Mouse (Mus musculus): Measurements from ENCODE around the gene Dnah5.

The Dnah5 gene

DNA sequence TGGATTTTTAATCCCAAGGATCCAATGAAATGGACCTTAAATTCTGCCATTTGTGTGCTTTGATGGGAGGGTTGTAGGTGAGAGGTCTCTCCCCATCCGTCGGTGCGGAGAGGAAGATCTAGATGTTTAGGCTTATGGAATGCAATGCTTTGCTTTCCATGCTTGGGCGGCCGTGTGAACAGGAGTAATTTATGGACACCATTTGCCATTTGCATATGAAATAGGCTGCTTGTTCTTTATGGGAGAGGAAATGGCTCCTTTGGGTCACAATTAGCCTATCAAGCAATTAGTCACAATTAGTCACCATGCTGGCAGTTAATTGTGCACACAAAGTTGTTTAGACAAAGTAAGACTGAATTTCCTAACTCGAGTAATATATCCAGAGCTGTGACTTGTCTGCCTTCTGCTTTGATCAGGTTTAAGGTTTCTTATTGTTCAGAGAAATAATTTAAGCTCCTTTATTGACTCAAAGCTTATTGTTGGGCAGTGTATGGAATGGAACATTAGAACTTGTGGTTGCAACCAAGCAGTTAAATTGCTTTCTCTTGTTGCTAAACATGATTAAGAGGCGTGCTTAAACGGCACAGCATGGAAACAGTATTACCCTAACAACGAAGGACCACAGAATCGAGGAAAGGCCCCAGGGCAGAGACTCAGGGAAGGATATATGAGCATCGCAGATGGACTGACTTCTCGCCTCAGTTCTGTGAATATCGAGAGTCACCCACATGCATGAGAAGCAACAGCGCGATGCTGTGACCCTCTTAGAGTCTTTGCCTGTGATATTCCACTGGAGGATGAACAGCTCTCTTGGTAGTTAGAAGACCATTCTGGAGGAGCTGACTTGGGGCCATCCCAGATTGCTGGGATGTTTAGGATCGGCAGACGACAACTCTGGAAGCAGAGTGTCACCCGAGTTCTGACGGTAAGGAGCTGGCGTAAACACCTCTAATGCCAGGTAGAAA lies at the start of gene Dnah5:
Dnah5 (plus strand) TSS at position 642 of the 965 bp plus-strand sequence.
- no peak for DNase-seq (ENCODE audit: low spot score in 2 of 2)

DNA sequence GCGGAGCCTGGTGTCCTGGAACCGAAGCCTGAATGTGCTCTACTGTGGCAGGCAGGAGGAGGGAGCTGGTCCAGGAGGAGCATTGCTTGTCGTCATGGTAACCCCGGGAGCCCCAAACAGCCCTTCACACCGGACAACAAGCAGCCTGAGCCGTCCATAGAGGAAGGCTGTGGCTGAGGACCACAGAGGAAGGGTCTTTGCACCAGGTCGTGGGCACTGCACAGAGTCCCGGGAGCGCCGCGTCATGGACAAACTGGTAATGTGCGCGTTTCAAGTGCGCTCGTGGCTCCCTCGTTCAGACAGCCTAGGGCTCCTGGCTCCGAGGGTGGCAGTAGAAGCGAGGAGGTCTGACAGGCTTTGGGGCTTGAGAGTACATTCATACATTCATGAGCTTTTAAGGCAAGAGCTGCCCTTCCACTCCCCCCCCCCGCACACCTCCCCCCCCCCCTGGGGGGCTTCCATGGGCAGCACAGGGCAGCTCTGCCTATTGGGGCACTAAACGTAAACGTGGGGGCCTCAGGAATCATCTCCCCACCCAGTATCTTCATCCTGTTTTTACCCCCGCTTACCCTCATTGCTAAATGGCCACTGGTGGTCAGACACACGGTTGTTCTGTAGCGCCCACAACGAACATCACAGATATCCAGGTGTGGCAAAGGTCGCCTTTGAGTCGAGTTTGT lies 48.6 kb upstream of the Dnah5 start:
- DNase-seq (ENCODE audit: low spot score in 2 of 2), result peak; percentile 58 to 71

DNA sequence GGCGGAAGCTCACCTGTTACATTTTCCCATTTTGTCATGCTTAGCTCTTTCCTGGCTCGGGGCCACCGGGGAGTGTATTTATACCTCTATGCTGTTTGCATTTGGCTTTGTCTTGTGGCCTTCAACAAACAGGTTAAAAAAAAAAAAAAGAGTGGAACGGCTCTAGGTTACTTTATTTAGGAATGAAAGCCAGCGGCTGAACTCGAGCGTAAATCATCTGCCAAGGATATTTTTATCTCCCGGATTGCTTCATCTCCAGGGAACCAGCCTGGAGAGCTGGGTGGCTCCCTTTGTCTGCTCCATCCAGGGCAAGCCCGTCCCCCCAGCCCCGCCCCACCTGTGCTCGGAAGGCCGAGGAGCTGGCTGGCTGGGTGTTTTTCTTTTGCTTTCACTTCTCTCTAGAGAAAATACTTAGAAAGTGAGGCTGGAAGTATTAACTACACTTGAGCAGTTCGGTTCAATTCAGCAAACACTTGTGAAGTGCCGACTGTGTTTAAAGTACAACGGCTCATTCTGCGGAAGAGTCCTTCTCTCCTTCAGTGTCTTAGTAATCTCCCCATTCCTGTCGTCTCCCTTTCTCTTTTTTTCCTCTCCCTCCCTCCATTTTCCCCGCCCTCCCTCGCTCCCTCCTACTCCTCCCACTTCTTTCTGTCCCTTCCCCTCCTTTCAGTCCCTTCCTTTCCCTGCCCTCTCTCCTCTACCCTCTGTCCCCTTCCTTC lies 44.6 kb upstream of the Dnah5 start:
- peak; percentile 38 to 57 for DNase-seq (ENCODE audit: low spot score in 2 of 2)

DNA sequence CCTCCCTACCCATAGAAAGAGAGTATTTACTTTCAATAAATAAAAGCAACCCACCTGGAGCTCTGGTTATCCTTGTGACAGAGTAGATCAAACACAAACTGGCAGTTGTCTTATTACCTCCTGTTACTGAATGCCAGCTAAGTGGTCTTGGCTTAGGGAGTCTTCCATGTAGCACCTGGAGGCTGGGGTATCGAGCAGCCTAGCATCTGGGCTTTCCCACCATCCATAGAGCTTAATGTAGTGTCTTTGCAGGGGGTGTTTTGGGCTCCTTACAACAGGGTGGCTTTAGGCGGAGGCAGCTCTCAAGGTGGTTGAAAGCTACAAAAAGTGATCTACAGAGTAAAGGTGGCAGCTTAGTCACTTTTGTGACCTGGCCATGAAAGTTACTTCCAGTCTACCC lies 41.3 kb upstream of the Dnah5 start:
- DNase-seq (ENCODE audit: low spot score in 2 of 2), result no peak

DNA sequence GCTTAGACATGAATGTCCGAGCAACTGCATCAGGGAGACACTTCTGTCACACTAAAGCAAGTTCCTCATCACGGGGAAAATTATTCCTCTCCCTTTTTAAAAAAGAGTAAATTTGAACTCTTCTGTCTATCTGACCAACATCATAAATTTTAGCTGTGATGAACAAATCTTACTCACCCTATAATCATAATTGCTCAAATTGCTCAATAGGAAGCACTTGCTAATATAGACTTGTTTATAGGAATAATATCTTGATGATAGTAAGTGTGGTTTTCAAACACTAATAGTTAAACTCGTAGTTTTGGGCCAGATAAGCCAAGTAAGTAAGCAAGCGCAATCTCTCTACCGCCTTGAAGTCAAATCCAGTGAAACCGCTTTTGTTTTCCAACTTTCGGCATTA lies 38.3 kb upstream of the Dnah5 start:
- DNase-seq (ENCODE audit: low spot score in 2 of 2), result no peak

DNA sequence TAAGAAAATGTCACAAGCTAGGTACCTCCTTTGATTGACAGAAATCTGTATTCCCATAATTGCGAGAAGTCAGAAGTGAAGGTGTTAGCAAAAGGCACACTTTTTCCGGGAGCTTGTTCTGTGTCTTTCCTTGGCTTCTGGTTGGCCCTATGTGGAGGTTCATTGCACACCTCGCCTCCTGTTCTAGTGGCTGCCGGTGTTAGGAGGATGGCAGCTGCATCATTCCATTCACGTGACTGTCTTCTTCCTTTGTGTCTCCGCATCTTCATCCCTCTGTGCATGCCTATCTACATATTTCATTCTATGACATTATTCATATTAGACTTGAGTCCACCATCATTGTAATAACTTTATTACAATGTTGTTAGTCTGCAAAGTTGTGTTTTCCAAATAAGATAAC lies 37.5 kb upstream of the Dnah5 start:
- DNase-seq (ENCODE audit: low spot score in 2 of 2), result no peak

DNA sequence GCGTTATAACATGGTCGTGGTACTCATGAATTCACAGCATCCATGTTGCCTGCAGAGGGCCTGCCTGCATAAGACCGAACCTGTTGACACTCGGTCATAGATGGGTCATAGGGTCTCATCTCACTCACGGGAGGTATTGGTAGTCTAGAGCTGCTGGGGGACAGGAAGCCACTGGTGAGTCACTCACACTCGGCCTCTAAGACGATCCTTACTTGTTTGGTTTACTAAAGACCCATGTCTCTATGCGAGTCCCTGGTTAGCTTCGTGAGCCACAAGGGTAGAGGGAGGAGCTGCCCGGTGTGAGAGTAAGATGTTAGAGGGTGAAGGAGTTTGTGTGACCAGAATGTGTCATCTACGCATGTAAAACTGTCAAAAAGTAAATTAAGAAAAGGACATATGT lies 24.6 kb upstream of the Dnah5 start:
- no peak for DNase-seq (ENCODE audit: low spot score in 2 of 2)

DNA sequence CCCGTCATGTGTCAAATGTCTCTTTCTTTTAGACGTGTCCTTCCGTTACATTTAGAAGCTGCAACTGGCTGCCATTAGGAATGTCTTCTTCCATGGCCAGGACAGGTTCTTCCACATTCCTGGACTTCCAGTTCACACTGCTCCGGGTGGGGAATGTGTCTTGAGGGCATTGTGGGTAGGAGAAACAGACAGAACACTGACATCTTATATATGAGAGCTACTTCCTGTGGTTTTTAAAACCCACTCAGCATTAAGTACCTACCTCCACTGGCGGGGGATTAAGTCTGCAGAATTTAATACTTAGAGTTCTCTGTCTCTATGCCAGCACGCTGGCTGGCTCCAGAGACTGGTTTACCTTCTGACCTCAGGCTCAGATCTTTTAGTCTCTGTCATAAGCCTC lies 24.0 kb upstream of the Dnah5 start:
- DNase-seq (ENCODE audit: low spot score in 2 of 2), result no peak

DNA sequence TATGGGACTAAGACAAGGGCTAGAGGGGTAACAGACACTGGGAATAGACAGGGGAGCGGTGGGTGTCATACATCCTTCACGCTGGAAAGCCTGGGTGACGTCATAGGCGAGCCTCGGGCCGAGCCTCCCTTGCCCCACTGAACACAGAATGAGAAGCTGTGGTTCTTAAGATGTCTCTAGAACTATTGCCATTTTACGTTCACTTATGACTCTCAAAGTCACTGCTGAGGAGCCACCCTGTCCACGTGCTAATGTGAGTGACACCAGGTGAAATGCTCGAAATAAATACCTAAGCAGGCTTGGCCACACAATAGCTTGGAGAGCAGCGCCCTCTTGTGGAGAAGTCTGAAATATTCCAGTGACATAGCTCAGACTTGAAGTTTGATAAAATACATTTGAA lies 21.7 kb upstream of the Dnah5 start:
- peak; percentile 88 to 90 for DNase-seq (ENCODE audit: low spot score in 2 of 2)

DNA sequence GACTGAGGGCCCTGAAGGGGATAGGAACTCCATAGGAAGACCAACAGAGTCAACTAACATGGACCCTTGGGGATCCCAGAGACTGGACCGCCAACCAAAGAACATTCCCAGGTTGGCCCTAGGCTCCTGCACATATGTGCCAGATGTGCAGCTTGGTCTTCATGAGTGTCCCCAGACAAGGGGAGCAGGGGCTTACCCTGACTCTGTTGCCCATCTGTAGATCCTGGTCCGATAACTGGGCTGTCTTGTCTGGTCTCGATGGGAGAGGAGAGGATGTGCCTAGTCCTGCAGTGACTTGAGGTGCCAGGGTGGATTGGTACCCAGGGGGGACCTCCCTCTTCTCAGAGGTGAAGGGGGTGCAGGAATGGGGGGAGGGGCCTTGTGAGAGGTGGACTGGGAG lies 21.0 kb upstream of the Dnah5 start:
- no peak for DNase-seq (ENCODE audit: low spot score in 2 of 2)

DNA sequence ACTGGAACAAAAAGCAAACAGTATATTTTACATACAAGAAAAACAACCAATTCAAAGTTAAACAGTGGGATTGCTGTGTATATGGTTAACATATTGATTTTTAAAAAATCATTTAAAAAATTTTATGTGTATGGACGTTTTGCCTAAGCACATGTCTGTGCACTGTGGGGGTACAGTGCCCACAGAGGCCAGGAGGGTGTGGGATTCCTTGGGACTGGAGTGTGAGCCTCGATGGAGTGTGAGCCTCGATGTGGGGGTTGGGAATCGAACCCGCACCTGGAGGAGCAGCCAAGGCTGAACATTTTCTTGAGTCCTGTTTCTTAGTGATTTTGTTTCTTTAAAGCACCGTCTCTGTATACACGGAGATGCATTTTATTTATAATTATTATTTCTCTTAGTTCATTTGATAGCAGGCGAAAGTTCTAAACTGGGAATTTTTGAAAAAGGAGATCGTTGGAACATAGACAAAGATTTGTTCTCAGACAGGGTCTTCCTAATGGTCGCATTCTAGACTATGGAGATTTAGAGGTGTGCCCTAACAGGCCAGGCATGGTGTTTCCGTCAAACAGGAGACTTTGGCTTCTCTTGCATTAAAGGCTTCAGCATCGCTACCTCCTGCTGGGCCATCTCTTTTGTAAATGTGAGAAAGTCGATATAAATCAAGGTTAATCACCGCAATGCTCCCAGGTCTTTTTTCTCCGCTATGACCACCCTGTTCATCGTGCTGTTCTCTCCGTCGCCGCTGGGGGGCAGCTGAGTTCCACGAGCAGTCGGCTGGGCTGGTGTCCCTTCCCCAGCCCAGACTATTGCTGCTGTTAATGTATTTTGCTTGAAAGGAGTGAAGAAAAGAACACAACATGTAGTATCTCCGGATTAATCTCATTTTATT lies 15.8 kb upstream of the Dnah5 start:
- DNase-seq (ENCODE audit: low spot score in 2 of 2), result peak; percentile 84 to 88

DNA sequence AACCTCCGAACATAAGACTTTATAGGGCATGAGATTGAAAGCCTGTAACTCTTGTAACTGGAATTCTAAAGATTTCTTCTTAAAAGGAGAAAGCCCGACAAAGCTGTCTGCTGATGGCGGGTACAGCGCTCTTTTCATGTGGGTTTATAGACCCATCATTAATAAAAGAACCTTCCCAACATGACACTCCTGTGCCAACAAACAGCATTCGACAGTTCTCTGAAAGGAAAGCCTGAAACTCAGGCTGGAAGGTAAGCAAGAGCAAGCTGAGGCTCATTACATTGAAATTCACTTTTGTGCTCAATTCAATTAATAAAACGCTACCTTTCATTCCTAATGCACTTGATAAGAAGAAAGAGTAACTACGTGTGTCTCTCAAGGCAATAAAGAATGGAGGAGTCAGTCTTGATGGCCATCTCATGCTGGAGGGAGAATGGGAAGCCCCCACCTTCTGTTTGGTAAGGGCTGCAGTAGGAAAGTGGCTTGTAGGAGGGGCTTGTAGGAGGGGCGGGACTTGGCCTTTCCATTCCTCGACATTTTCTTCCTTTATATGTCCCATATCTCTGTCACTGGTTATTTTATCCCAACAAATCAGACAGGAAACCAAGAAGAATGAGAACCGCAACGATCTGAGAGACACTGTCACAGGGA lies 15.1 kb upstream of the Dnah5 start:
- DNase-seq (ENCODE audit: low spot score in 2 of 2), result no peak

DNA sequence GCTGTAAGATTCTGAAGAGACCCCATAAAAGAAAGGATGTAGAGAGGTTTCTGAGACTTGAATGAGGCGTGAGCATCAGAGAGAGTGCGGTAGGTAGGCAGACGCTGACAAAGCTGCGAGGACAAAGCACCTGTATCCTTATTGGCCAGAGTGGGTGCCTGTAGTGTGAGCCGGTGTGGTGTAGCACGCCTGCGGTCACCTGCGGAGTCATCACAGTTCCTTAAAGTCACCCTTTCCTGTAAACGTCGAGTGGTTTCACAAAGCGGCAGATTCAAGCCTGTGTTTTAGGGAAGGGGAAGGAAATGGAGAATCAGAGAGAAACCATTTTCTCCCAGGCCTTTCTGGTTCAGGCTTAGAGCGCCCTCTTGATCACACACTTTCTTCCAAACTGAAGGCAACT lies 13.9 kb upstream of the Dnah5 start:
- no peak for DNase-seq (ENCODE audit: low spot score in 2 of 2)

DNA sequence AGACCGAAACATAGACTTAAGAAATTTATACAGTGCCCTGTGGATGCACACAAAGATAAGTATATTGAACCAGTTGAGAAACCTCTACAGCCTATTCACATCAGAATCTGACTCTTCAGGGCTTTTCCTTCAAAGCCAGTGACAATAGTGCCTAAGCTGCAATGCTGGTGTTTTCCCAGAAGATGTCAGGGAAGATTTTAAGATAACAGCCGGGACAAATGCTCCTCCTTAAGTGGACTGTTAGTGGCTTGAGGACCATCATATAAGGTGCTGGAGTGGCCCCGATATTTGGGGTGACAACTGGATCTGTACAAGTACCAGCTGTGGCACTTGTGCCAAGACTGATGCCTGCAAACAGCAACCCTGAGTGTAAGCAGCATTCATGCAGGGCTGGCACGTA lies 4.9 kb upstream of the Dnah5 start:
- DNase-seq (ENCODE audit: low spot score in 2 of 2), result no peak

DNA sequence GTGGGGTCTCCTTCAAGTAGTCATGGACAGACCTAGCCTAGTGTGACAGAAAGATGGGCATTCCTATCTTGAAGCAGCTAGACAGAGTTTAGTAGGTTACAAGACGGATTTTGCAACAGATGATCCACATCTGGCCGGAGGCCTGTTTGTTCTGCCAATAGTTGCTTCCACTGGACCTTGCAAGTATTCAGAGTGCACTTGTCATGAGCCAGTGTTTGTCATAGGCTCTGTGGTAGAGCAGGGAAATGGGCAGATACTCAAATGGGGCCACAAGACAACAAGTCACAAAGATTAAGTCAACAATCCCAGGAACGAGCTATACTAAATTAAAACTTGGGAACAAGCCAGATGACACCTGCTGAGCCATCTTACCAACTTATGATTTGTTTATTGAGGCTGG lies 1.1 kb downstream of the Dnah5 start:
- DNase-seq (ENCODE audit: low spot score in 2 of 2), result no peak

DNA sequence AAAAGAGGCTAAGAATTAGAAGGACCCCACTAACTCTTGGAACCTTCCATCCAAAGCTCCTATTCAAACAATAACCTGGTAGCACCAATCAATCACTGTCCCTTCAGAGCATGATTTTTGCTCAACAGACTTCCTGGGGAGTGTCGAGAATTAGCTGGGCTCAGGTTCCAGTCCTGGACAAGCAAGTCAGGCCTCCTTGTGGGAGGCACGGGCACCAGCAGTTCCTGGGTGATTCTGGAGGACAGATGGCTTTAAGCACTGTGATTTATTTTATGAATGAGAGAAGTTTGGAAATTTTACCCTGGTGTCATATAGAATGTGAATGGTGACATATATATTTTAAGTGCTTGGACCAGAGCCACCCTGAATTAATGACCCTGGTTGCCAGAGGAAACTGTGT lies 4.0 kb downstream of the Dnah5 start:
- no peak for DNase-seq (ENCODE audit: low spot score in 2 of 2)

DNA sequence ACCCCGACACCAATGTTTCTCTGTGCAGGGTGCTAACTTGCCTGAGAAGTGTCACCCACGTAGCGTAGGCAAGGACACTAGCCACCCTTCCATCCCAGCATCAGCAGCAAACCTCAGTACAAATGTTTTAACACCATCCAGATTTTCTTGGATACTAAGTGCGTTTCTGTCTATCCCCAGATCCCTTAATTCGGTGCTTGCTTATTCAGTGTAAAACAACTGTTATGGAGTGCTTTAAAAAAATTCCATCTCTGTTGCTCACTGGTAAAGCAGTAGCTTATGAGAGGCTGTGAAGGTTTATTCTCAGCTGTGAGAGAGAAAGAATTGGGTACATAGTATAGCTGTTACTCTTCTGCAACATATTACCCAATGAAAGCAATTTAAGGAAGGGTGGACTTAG lies 9.5 kb downstream of the Dnah5 start:
- DNase-seq (ENCODE audit: low spot score in 2 of 2), result no peak

DNA sequence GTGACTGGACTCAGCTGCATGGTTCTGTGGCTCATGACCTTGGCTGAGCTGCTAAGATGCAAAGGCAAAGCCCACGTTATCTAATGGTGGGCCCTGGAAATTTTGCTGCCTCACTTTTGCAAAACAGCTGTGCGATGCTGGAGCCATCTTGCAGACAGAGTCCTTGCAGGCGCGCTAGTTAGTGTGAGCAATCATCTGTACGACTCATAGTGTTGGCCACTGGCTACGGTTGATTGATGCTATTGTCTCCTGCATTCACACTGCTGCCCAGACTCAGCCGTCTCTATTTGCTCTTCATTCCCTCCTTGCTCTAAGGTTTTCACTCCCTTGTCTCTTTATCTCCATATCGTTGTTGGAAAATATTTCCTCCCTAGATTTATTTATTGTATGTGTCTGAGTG lies 12.8 kb downstream of the Dnah5 start:
- no peak for DNase-seq (ENCODE audit: low spot score in 2 of 2)

DNA sequence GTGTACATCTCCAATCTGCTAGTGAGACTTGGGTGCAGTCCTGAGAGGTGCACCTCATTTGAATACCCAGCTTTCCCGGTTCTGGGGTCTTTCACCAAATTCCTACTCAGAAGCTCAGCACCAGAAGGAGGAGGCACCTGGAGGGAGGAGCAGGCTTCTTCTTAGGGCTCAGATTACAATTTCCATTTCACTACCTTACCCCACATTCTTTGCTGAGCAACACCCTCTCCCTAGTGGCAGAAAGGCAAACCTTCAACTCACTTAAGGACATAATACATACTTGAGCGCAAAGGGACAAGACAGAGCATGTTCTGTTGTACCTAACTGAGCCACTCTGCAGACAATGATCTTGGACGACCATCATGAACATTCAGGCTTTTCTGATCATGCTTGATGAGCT lies 23.8 kb downstream of the Dnah5 start:
- DNase-seq (ENCODE audit: low spot score in 2 of 2), result no peak

DNA sequence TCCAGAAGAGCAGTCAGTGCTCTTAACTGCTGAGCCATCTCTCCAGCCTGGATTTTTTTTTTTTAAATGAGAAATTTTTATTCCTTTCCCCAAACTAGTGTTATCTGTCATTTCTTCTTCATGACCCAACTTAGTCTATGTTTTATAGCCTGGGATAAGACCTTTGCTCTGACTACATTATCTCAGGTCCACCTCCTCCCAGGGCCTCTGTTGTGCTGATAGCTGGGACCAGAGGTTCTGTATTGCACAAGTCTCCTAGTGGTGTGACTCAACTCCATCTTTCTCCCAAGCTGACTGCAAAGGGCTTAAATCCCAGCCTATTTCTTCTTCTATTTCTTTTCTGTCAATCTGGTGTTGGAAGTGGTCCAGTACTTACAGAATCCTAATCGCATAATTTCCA lies 56.7 kb downstream of the Dnah5 start:
- no peak for DNase-seq (ENCODE audit: low spot score in 2 of 2)

DNA sequence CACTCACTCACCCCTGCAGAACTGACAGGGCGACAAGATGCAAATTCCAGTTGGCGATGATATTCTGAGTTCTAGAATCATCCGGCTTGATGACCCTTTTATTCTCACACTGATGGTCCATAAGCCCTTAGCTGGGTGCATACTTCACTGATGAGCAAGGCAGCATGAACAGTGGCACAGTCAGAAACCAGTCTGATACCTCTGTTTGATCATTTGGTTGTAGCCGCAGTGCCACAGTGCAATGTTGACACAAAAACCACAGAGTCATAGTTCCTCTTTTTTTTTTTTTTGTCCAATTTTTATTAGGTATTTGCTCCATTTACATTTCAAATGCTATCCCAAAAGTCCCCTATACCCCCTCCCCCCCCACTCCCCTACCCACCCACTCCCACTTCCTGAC lies 95.9 kb downstream of the Dnah5 start:
- no peak for DNase-seq (ENCODE audit: low spot score in 2 of 2)
